Mouse (Mus musculus): ENCODE measurements around the gene Mcm2. TPM values are rescaled to one million over a fixed set of nuclear protein-coding genes. Genes with fewer than 3 reads are reported as not detected.
A peak's percentile ranks its signal among the peaks of the same experiment; 100 is the strongest.

Mcm2 gene
- total RNA-seq (2012; rRNA removed): 130 and 153 TPM in 2 replicates
- 146 and 148 TPM in 2 replicates for total RNA-seq (2014; rRNA removed)
- polyA plus RNA-seq (2012; ENCODE audit: insufficient read length, low read depth): 148 and 207 TPM in 2 replicates

- H3K4me2 ChIP-seq (ENCODE audit: insufficient read depth, low read depth, poor library complexity, severe bottlenecking): peak within 1 kb of the TSS; percentile 86
- H3K9me3 ChIP-seq (replicated peaks; ENCODE audit: low read length): no peaks in the 10 kb centered on the region
- peaks cover 6 to 44% of the 10 kb centered on the region in 2 experiments; a peak in 3 of 4 replicates for H3K4me1 ChIP-seq (ENCODE audit: control insufficient read depth in 1 of 2, insufficient read depth in 2 of 2)
- H3K36me3 ChIP-seq (replicated peaks in 1 of 2; ENCODE audit: control insufficient read depth in 1 of 2, insufficient read depth in 1 of 2, low read length in 1 of 2): peaks cover 20 to 36% of the 10 kb centered on the region in 2 experiments
- H3K27me3 ChIP-seq (replicated peaks): no peaks in the 10 kb centered on the region
- peak within 1 kb of the TSS; percentile 75 to 83 (median 82) for H3K4me3 ChIP-seq (replicated peaks in 1 of 3; ENCODE audit: low read depth in 2 of 3, low read length in 2 of 3, poor library complexity in 1 of 3)
- peak; percentile 98 for TF ChIP-seq MAX (IDR thresholded peaks at IDR 0.05; ENCODE audit: low read length)
- TF ChIP-seq ELF1 (IDR thresholded peaks at IDR 0.05; ENCODE audit: low read depth, low read length): peak; percentile 90
- TF ChIP-seq TCF12 (IDR thresholded peaks at IDR 0.05; ENCODE audit: low read depth, low read length): peak; percentile 69
- no peak for TF ChIP-seq ZC3H11A (IDR thresholded peaks at IDR 0.05; ENCODE audit: low read depth, low read length)
- TF ChIP-seq POLR2AphosphoS2 (IDR thresholded peaks at IDR 0.05; ENCODE audit: low read depth, low read length): peak; percentile 75; the same call in 1 of the 2 replicates
- peak; percentile 96 for TF ChIP-seq USF1 (IDR thresholded peaks at IDR 0.05; ENCODE audit: low read depth, low read length)
- TF ChIP-seq ZMIZ1 (IDR thresholded peaks at IDR 0.05; ENCODE audit: low read depth, low read length): peak; percentile 93
- peak; percentile 53; the same call in 1 of the 2 replicates for TF ChIP-seq ZNF384 (IDR thresholded peaks at IDR 0.05; ENCODE audit: low read depth, low read length)
- 0 out of 2 replicates have a peak, but pooled peaks have one; percentile 11 for TF ChIP-seq MEF2A (IDR thresholded peaks at IDR 0.05; ENCODE audit: borderline replicate concordance, low read depth, low read length)
- TF ChIP-seq KAT2A (IDR thresholded peaks at IDR 0.05; ENCODE audit: insufficient replicate concordance, low read length): 0 out of 2 replicates have a peak, but pooled peaks have one; percentile 57
- peak; percentile 87 for TF ChIP-seq NELFE (IDR thresholded peaks at IDR 0.05; ENCODE audit: low read depth, low read length)
- peak; percentile 75 for TF ChIP-seq BHLHE40 (IDR thresholded peaks at IDR 0.05; ENCODE audit: low read depth, low read length)
- peak; percentile 99 for TF ChIP-seq E2F4 (IDR thresholded peaks at IDR 0.05; ENCODE audit: insufficient replicate concordance, low read depth, low read length)
- TF ChIP-seq MYC (IDR thresholded peaks at IDR 0.05; ENCODE audit: low read depth, low read length): 0 out of 2 replicates have a peak, but pooled peaks have one; percentile 48
- no peak; the same call in 1 of the 2 replicates for TF ChIP-seq HCFC1 (IDR thresholded peaks at IDR 0.05; ENCODE audit: low read depth, low read length)
- peak; percentile 99 for TF ChIP-seq SIN3A (IDR thresholded peaks at IDR 0.05; ENCODE audit: low read length)
- no peak for TF ChIP-seq JUN (IDR thresholded peaks at IDR 0.05; ENCODE audit: insufficient read depth, low read depth, low read length)
- peak; percentile 29; the same call in 1 of the 2 replicates for TF ChIP-seq NRF1 (IDR thresholded peaks at IDR 0.05; ENCODE audit: low read depth, low read length)
- no peak for TF ChIP-seq IRF4 (IDR thresholded peaks at IDR 0.05; ENCODE audit: low read depth, low read length)
- peak; percentile 36; the same call in 1 of the 2 replicates for TF ChIP-seq ETS1 (conservative IDR thresholded peaks at IDR 0.05; ENCODE audit: low read depth, low read length)
- TF ChIP-seq EP300 (IDR thresholded peaks at IDR 0.05; ENCODE audit: low read length): no peak
- TF ChIP-seq POLR2A (IDR thresholded peaks at IDR 0.05; ENCODE audit: low read depth, low read length): peak; percentile 96
- no peak for TF ChIP-seq RAD21 (IDR thresholded peaks at IDR 0.05; ENCODE audit: low read depth, low read length)
- TF ChIP-seq MXI1 (IDR thresholded peaks at IDR 0.05; ENCODE audit: low read depth, low read length): peak; percentile 96
- TF ChIP-seq USF2 (conservative IDR thresholded peaks at IDR 0.05; ENCODE audit: low read depth, low read length): peak; percentile 94
- TF ChIP-seq TBP (conservative IDR thresholded peaks at IDR 0.05; ENCODE audit: low read depth, low read length): peak; percentile 93
- DNase-seq (ENCODE audit: extremely low read depth): peak; percentile 97
- H3K9ac ChIP-seq (ENCODE audit: insufficient read depth, low read depth): peak within 1 kb of the TSS; percentile 79
- in situ Hi-C loops (cut with MboI; ENCODE audit: low pct_ligation_motif_present, low pct_unique_long_range_greater_than_20kb, low sequenced_read_pairs) (loop anchor here (25.0 kb wide), 1 partner anchor 786 kb away; no protein-coding TSS in a partner anchor), dilution Hi-C loops (cut with MboI; ENCODE audit: extremely low pct_ligation_motif_present, extremely low pct_unique_long_range_greater_than_20kb, low sequenced_read_pairs) (no loop called here)
- peaks cover 37% of the 10 kb centered on the region for H3K79me2 ChIP-seq (replicated peaks; ENCODE audit: control insufficient read depth, extremely low read depth, insufficient read depth, poor library complexity, severe bottlenecking)
- peak within 1 kb of the TSS; percentile 44 for H3K27ac ChIP-seq (ENCODE audit: insufficient read depth, low read depth)
These were observed at the start of gene Mcm2 for GRCm38 (mm10) chr6:88898534-88899048. Mcm2 (minus strand) TSS chr6:88898780.
